Mouse (Mus musculus): ENCODE data around the gene Gpx2. TPM values are rescaled to one million over a fixed set of nuclear protein-coding genes. Genes with fewer than 3 reads are reported as not detected.
A peak's percentile ranks its signal among the peaks of the same experiment; 100 is the strongest.

The Gpx2 gene
- polyA plus RNA-seq, 1 experiment, result 943 TPM

DNA sequence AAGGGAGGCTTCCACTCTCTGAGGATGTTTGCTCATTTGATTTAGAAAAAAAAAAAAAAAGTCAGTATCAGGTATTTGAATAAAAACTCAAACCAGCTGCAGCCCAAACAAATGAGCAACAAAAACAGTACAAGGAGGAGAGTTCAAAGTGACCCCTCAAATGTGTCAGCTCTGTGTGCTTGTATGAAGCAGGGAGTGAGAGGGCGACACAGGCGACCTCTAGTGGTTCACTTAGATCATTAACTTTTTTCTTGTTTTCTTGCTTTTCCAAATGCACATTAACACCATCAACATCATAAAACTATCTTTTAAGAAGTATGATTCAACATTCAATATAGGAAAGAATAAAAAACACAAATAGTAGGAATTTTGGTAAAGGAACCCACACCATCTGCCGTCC lies 37.4 kb upstream of the Gpx2 start:
- no peak overlapping the region for H3K4me3 ChIP-seq (ENCODE audit: low read depth, low read length)
- no peaks in the 10 kb centered on the region for H3K4me1 ChIP-seq (ENCODE audit: control insufficient read depth, insufficient read depth, insufficient read length, low read length)
- H3K27ac ChIP-seq (ENCODE audit: insufficient read depth, low read depth, low read length), result no peak overlapping the region
- no peaks in the 10 kb centered on the region for H3K27me3 ChIP-seq (ENCODE audit: control insufficient read depth, insufficient read depth, low read length)
- TF ChIP-seq POLR2A (IDR thresholded peaks at IDR 0.05; ENCODE audit: low read depth, low read length), result no peak
- TF ChIP-seq CTCF (IDR thresholded peaks at IDR 0.05; ENCODE audit: extremely low read depth, insufficient read length, insufficient replicate concordance, low read depth, low read length), result peak; percentile 65; the same call in 1 of the 2 replicates
- 4% methylated on average over 3 of the region's 3 CpGs for WGBS
- no peaks in the 10 kb centered on the region for H3K36me3 ChIP-seq (ENCODE audit: control insufficient read depth, insufficient read depth, low read length)

GRCm38 (mm10) chr12:76825283-76825682 lies 29.9 kb upstream of the Gpx2 start:
- Histone ChIP-seq H3K4me1 (ENCODE audit: control insufficient read depth, insufficient read depth, insufficient read length, low read length) (peaks cover 8% of the 10 kb centered on the region), H3K4me3 (ENCODE audit: low read depth, low read length) (no peak overlapping the region), H3K27ac (ENCODE audit: insufficient read depth, low read depth, low read length) (no peak overlapping the region), H3K36me3 (ENCODE audit: control insufficient read depth, insufficient read depth, low read length) (no peaks in the 10 kb centered on the region), H3K27me3 (ENCODE audit: control insufficient read depth, insufficient read depth, low read length) (peaks cover 14% of the 10 kb centered on the region)
- no peak for TF ChIP-seq POLR2A (IDR thresholded peaks at IDR 0.05; ENCODE audit: low read depth, low read length)
- TF ChIP-seq CTCF (IDR thresholded peaks at IDR 0.05; ENCODE audit: extremely low read depth, insufficient read length, insufficient replicate concordance, low read depth, low read length), result no peak
- WGBS, result 84% methylated on average over 4 of the region's 4 CpGs

- peak within 1 kb of the TSS; percentile 69 for H3K4me3 ChIP-seq (ENCODE audit: low read depth, low read length)
- peaks cover 11% of the 10 kb centered on the region for H3K4me1 ChIP-seq (ENCODE audit: control insufficient read depth, insufficient read depth, insufficient read length, low read length)
- TF ChIP-seq CTCF (IDR thresholded peaks at IDR 0.05; ENCODE audit: extremely low read depth, insufficient read length, insufficient replicate concordance, low read depth, low read length) (no peak), POLR2A (IDR thresholded peaks at IDR 0.05; ENCODE audit: low read depth, low read length) (no peak)
- peaks cover 14% of the 10 kb centered on the region for H3K27me3 ChIP-seq (ENCODE audit: control insufficient read depth, insufficient read depth, low read length)
- no peaks in the 10 kb centered on the region for H3K36me3 ChIP-seq (ENCODE audit: control insufficient read depth, insufficient read depth, low read length)
- H3K27ac ChIP-seq (ENCODE audit: insufficient read depth, low read depth, low read length), result peak within 1 kb of the TSS; percentile 26; the same call in 1 of the 2 replicates
- 13% methylated on average over 17 of the region's 17 CpGs for WGBS
Observed at GRCm38 (mm10) chr12:76822651-76823041, 27.3 kb upstream of the Gpx2 start, which contains the start of gene Rab15. TSS of gene Rab15 (minus strand) at chr12:76822908.

GRCm38 (mm10) chr12:76822002-76822650 lies 26.8 kb upstream of the Gpx2 start:
- TF ChIP-seq POLR2A (IDR thresholded peaks at IDR 0.05; ENCODE audit: low read depth, low read length), result no peak
- no peak for TF ChIP-seq CTCF (IDR thresholded peaks at IDR 0.05; ENCODE audit: extremely low read depth, insufficient read length, insufficient replicate concordance, low read depth, low read length)
- Histone ChIP-seq H3K27ac (ENCODE audit: insufficient read depth, low read depth, low read length) (peak overlapping the region; percentile 26; the same call in 1 of the 2 replicates), H3K27me3 (ENCODE audit: control insufficient read depth, insufficient read depth, low read length) (peaks cover 14% of the 10 kb centered on the region), H3K4me3 (ENCODE audit: low read depth, low read length) (peak overlapping the region; percentile 69), H3K4me1 (ENCODE audit: control insufficient read depth, insufficient read depth, insufficient read length, low read length) (peaks cover 11% of the 10 kb centered on the region), H3K36me3 (ENCODE audit: control insufficient read depth, insufficient read depth, low read length) (no peaks in the 10 kb centered on the region)
- WGBS, result 2% methylated on average over 62 of the region's 66 CpGs

DNA sequence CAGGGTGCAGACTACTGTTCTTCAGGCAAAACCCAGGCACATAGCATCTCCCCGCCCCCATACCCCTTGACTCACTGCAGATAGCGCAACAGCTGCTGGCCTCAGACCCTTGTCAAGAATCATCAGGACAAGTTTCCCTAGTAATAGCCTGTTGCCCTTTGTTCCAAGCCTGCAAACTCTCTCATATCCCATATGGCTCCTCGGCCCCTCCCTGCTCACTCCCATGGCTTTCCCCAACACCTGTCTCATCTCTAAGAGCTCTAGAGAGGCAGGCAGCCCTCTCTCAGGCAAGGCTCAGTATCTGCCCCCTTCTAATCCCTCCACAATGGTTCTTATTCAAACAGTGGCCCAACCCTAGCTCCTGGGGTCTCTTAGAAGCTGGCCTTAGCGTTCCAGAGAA lies 25.3 kb upstream of the Gpx2 start:
- H3K36me3 ChIP-seq (ENCODE audit: control insufficient read depth, insufficient read depth, low read length), result no peaks in the 10 kb centered on the region
- TF ChIP-seq POLR2A (IDR thresholded peaks at IDR 0.05; ENCODE audit: low read depth, low read length), result no peak
- peaks cover 14% of the 10 kb centered on the region for H3K27me3 ChIP-seq (ENCODE audit: control insufficient read depth, insufficient read depth, low read length)
- peak overlapping the region; percentile 26; the same call in 1 of the 2 replicates for H3K27ac ChIP-seq (ENCODE audit: insufficient read depth, low read depth, low read length)
- H3K4me1 ChIP-seq (ENCODE audit: control insufficient read depth, insufficient read depth, insufficient read length, low read length), result peaks cover 11% of the 10 kb centered on the region
- WGBS, result 25% methylated on average over 4 of the region's 4 CpGs
- no peak overlapping the region for H3K4me3 ChIP-seq (ENCODE audit: low read depth, low read length)

DNA sequence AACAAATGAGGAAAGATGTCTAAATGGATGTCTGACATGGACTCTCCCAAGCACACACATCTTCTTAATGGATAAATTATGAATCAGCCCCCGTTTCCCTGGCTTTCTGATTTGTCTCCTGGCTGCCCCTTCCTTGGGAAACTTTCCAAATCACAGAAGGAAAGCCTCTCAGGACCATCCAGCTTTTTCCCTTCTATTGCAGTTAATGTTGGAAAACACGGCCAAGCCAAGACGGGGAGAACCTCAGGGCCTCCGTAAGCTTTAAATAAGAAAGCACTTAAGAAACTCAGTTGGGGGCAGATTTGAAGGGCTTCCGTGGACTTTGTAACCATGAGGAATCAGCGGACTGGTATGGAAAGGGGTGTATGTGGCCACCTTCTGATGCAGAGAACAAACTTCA lies 24.5 kb upstream of the Gpx2 start:
- no peaks in the 10 kb centered on the region for H3K36me3 ChIP-seq (ENCODE audit: control insufficient read depth, insufficient read depth, low read length)
- H3K27me3 ChIP-seq (ENCODE audit: control insufficient read depth, insufficient read depth, low read length), result peaks cover 14% of the 10 kb centered on the region
- no peak overlapping the region for H3K4me3 ChIP-seq (ENCODE audit: low read depth, low read length)
- no peak overlapping the region for H3K27ac ChIP-seq (ENCODE audit: insufficient read depth, low read depth, low read length)
- 76% methylated on average over 6 of the region's 6 CpGs for WGBS
- TF ChIP-seq POLR2A (IDR thresholded peaks at IDR 0.05; ENCODE audit: low read depth, low read length) (no peak), CTCF (IDR thresholded peaks at IDR 0.05; ENCODE audit: extremely low read depth, insufficient read length, insufficient replicate concordance, low read depth, low read length) (no peak)
- peaks cover 11% of the 10 kb centered on the region for H3K4me1 ChIP-seq (ENCODE audit: control insufficient read depth, insufficient read depth, insufficient read length, low read length)

- no peak for TF ChIP-seq CTCF (IDR thresholded peaks at IDR 0.05; ENCODE audit: extremely low read depth, insufficient read length, insufficient replicate concordance, low read depth, low read length)
- TF ChIP-seq POLR2A (IDR thresholded peaks at IDR 0.05; ENCODE audit: low read depth, low read length), result no peak
- WGBS, result 71% methylated on average over 9 of the region's 9 CpGs
- H3K27ac ChIP-seq (ENCODE audit: insufficient read depth, low read depth, low read length), result no peak overlapping the region
Observed at GRCm38 (mm10) chr12:76818908-76819307, 23.6 kb upstream of the Gpx2 start.

More at GRCm38 (mm10) chr12:76818908-76819307, 23.6 kb upstream of the Gpx2 start:
- Histone ChIP-seq H3K4me3 (ENCODE audit: low read depth, low read length) (no peak overlapping the region), H3K4me1 (ENCODE audit: control insufficient read depth, insufficient read depth, insufficient read length, low read length) (peaks cover 11% of the 10 kb centered on the region), H3K36me3 (ENCODE audit: control insufficient read depth, insufficient read depth, low read length) (no peaks in the 10 kb centered on the region), H3K27me3 (ENCODE audit: control insufficient read depth, insufficient read depth, low read length) (peaks cover 14% of the 10 kb centered on the region)

Data from small intestine, adult 2 months (tissue).